Mouse (Mus musculus) granulocyte monocyte progenitor cell, adult 5-6 weeks (primary cell): ENCODE results near the gene Cd2. TPM values are rescaled to one million over a fixed set of nuclear protein-coding genes. Genes with fewer than 3 reads are reported as not detected.

ENCODE experiments used
- ATAC-seq: replicated peaks from 2 replicates; pipeline ENCODE4 v1.8.0; 2016; ENCODE audit warnings: mild to moderate bottlenecking, moderate TSS enrichment, inconsistent platforms; ENCODE audit not compliant: poor library complexity, severe bottlenecking
- total RNA-seq, 2 experiments: library from RNA; stranded (forward) in 1 of 2; stranded (reverse) in 1 of 2; fragments of 200-712, 200-1000 nt in 1 of 2; fragments of >200 nt in 1 of 2; fragmentation: Nextera tagmentation in 1 of 2; gene quantifications; 2 replicates each; pipeline ENCODE4 v1.2.3; 2014 to 2017

Gene Cd2
- total RNA-seq, 2 experiments from 2014 or later = not detected

GRCm38 (mm10) chr3:101294487-101295365, 7.0 kb upstream of the Cd2 start:
- no peak for ATAC-seq

GRCm38 (mm10) chr3:101293571-101294135, 5.9 kb upstream of the Cd2 start:
- peak; percentile 90 for ATAC-seq

- ATAC-seq = no peak
These were observed 4.9 kb upstream of the Cd2 start for GRCm38 (mm10) chr3:101292611-101293010.

GRCm38 (mm10) chr3:101290587-101291520, 3.1 kb upstream of the Cd2 start:
- ATAC-seq = no peak

GRCm38 (mm10) chr3:101290036-101290435, 2.3 kb upstream of the Cd2 start:
- no peak for ATAC-seq

GRCm38 (mm10) chr3:101289406-101289805, 1.7 kb upstream of the Cd2 start:
- ATAC-seq = no peak

GRCm38 (mm10) chr3:101286336-101287325, 1.1 kb downstream of the Cd2 start:
- no peak for ATAC-seq

- ATAC-seq = no peak
These were observed 1.9 kb downstream of the Cd2 start for GRCm38 (mm10) chr3:101285851-101286250.

GRCm38 (mm10) chr3:101285021-101285615, 2.6 kb downstream of the Cd2 start:
- no peak for ATAC-seq

- ATAC-seq = no peak
These were observed 3.7 kb downstream of the Cd2 start for GRCm38 (mm10) chr3:101283869-101284706.

- ATAC-seq = no peak
These were observed 4.3 kb downstream of the Cd2 start for GRCm38 (mm10) chr3:101283441-101283840.

GRCm38 (mm10) chr3:101282556-101283180, 5.1 kb downstream of the Cd2 start:
- no peak for ATAC-seq

- no peak for ATAC-seq
These were observed 5.9 kb downstream of the Cd2 start for GRCm38 (mm10) chr3:101281841-101282240.

GRCm38 (mm10) chr3:101280348-101281311, 7.1 kb downstream of the Cd2 start:
- ATAC-seq = no peak

- no peak for ATAC-seq
These were observed 8.2 kb downstream of the Cd2 start for GRCm38 (mm10) chr3:101279561-101279960.

GRCm38 (mm10) chr3:101278396-101278795, 9.3 kb downstream of the Cd2 start:
- ATAC-seq = no peak

GRCm38 (mm10) chr3:101277830-101278229, 9.9 kb downstream of the Cd2 start:
- no peak for ATAC-seq
